13 mouse cellular contexts compared by ENCODE assay signal in genomic region chr4:86717176-86717575, GRCm38 (mm10). TPM values are rescaled to one million over a fixed set of nuclear protein-coding genes. Genes with fewer than 3 reads are reported as not detected.
DNase-seq lines count a peak whose midpoint lies in the region; ATAC-seq and TF ChIP-seq lines count a peak whose summit lies in the region.
"Had no signal": no experiment of that assay in that cellular context is flagged by ENCODE, and none has a peak within 500 bp of the region (broad histone marks: within the 10 kb centered on the region; RNA-seq: fewer than 3 reads in every experiment).

No protein-coding gene starts in this region.

- H3K27me3 ChIP-seq in heart, embryonic 16.5 days (ENCODE audit: control insufficient read depth, insufficient read depth, low read length), result no peaks in the 10 kb centered on the region
- no peaks in the 10 kb centered on the region for H3K27me3 ChIP-seq in heart, adult 2 months (ENCODE audit: control insufficient read depth, insufficient read depth, low read length)
- no peaks in the 10 kb centered on the region for H3K27me3 ChIP-seq in lung, postnatal 0 days (replicated peaks; ENCODE audit: insufficient read depth, low read length)
- H3K27me3 ChIP-seq: megakaryocyte, embryonic 14.5 days; neural tube, embryonic 13.5 days had no signal

- 54% methylated on average over 1 of the region's 1 CpGs for WGBS in heart, embryonic 16.5 days
- 46% methylated on average over 1 of the region's 1 CpGs for WGBS in heart, adult 2 months
- 60% methylated on average over 1 of the region's 1 CpGs for WGBS in lung, postnatal 0 days
- 64% methylated on average over 1 of the region's 1 CpGs for WGBS in lung, adult 2 months

- no peak overlapping the region for H3K4me2 ChIP-seq in heart, embryonic 16.5 days (ENCODE audit: low read depth, low read length)
- no peak overlapping the region for H3K4me2 ChIP-seq in lung, postnatal 0 days (replicated peaks; ENCODE audit: low read depth, low read length)
- H3K4me2 ChIP-seq: neural tube, embryonic 13.5 days had no signal

- TF ChIP-seq EP300 in heart, adult 2 months (IDR thresholded peaks at IDR 0.05; ENCODE audit: insufficient read depth, low read depth, low read length), result no peak
- TF ChIP-seq EP300 in lung, postnatal 0 days (IDR thresholded peaks at IDR 0.05), result no peak

- H3K4me1 ChIP-seq in heart, embryonic 16.5 days (ENCODE audit: control insufficient read depth, insufficient read depth, low read length), result peaks cover 10% of the 10 kb centered on the region
- peaks cover 3% of the 10 kb centered on the region; the same call in 1 of the 2 replicates for H3K4me1 ChIP-seq in heart, adult 2 months (ENCODE audit: control insufficient read depth, insufficient read depth, low read length)
- 0 out of 2 replicates have a peak, but pooled peaks cover 2% of the 10 kb centered on the region for H3K4me1 ChIP-seq in lung, postnatal 0 days (ENCODE audit: insufficient read depth, low read depth, low read length)
- H3K4me1 ChIP-seq in lung, adult 2 months (ENCODE audit: control insufficient read depth, insufficient read depth, low read length), result no peaks in the 10 kb centered on the region; the same call in 1 of the 2 replicates
- H3K4me1 ChIP-seq: neural tube, embryonic 13.5 days had no signal

- no peak overlapping the region for H3K9ac ChIP-seq in heart, embryonic 16.5 days (ENCODE audit: low read length)
- H3K9ac ChIP-seq in heart, adult 2 months (ENCODE audit: low read depth, low read length), result no peak overlapping the region
- no peak overlapping the region for H3K9ac ChIP-seq in lung, postnatal 0 days (replicated peaks; ENCODE audit: low read depth)
- H3K9ac ChIP-seq: neural tube, embryonic 13.5 days had no signal

- H3K36me3 ChIP-seq in heart, embryonic 16.5 days (ENCODE audit: control insufficient read depth, insufficient read depth), result no peaks in the 10 kb centered on the region
- peaks cover 3% of the 10 kb centered on the region for H3K36me3 ChIP-seq in heart, adult 2 months (ENCODE audit: control insufficient read depth, insufficient read depth, low read length)
- H3K36me3 ChIP-seq in lung, postnatal 0 days (ENCODE audit: insufficient read depth, low read length), result no peaks in the 10 kb centered on the region
- H3K36me3 ChIP-seq: neural tube, embryonic 13.5 days had no signal

- H3K79me2 ChIP-seq in heart, adult 2 months (replicated peaks; ENCODE audit: control insufficient read depth, insufficient read depth, low read length), result no peaks in the 10 kb centered on the region

- no peak for TF ChIP-seq CTCF in heart, adult 2 months (IDR thresholded peaks at IDR 0.05)
- TF ChIP-seq CTCF in lung, postnatal 0 days (IDR thresholded peaks at IDR 0.05), result no peak
- no peak for TF ChIP-seq CTCF in lung, adult 2 months (IDR thresholded peaks at IDR 0.05; ENCODE audit: insufficient read depth, low read length)

- no peak overlapping the region for H3K27ac ChIP-seq in heart, embryonic 16.5 days (ENCODE audit: low read length)
- H3K27ac ChIP-seq in heart, adult 2 months, result no peak overlapping the region
- no peak overlapping the region for H3K27ac ChIP-seq in lung, postnatal 0 days (ENCODE audit: low read length)
- H3K27ac ChIP-seq: neural tube, embryonic 13.5 days had no signal

- H3K9me3 ChIP-seq in heart, embryonic 16.5 days (replicated peaks; ENCODE audit: control insufficient read depth, low read length), result no peaks in the 10 kb centered on the region
- no peaks in the 10 kb centered on the region for H3K9me3 ChIP-seq in lung, postnatal 0 days (ENCODE audit: low read length)
- H3K9me3 ChIP-seq: neural tube, embryonic 13.5 days had no signal

- DNase-seq in heart, adult 2 months, result no peak
- peak; percentile 80 for DNase-seq in lung, postnatal 0 days (ENCODE audit: low spot score)
- DNase-seq in lung, adult 2 months, result no peak
- DNase-seq in NIH3T3 (ENCODE audit: low read depth), result peak; percentile 90
- no peak for DNase-seq in urinary bladder, adult 18-20 months (ENCODE audit: low spot score in 2 of 2)
- no peak for DNase-seq in thymus, adult 18-20 months
- DNase-seq: cerebellum, postnatal 10 days; kidney, postnatal 4 days; thymus, postnatal 14 days had no signal

- no peak for TF ChIP-seq POLR2A in heart, adult 2 months (IDR thresholded peaks at IDR 0.05; ENCODE audit: insufficient read depth, low read depth, low read length)
- no peak for TF ChIP-seq POLR2A in lung, adult 2 months (IDR thresholded peaks at IDR 0.05; ENCODE audit: borderline replicate concordance, extremely low read depth, low read depth, low read length)

- no peak overlapping the region for H3K4me3 ChIP-seq in heart, embryonic 16.5 days (ENCODE audit: low read length)
- H3K4me3 ChIP-seq in heart, adult 2 months, result no peak overlapping the region
- H3K4me3 ChIP-seq in lung, postnatal 0 days (ENCODE audit: low read depth, low read length), result no peak overlapping the region
- H3K4me3 ChIP-seq in lung, adult 2 months (replicated peaks; ENCODE audit: extremely low read depth, low read depth, low read length), result no peak overlapping the region
- H3K4me3 ChIP-seq: megakaryocyte, embryonic 14.5 days; neural tube, embryonic 13.5 days had no signal

- ATAC-seq in heart, embryonic 16.5 days (replicated peaks; ENCODE audit: extremely low read depth, insufficient read depth, low FRiP score), result peak; percentile 65
- ATAC-seq in lung, postnatal 0 days, result peak; percentile 48
- 0 out of 2 replicates have a peak, but pooled peaks have one; percentile 13 for ATAC-seq in granulocyte monocyte progenitor cell, adult 5-6 weeks (replicated peaks; ENCODE audit: poor library complexity, severe bottlenecking)

- intact Hi-C loops in heart, adult 2 months (cut with DNase I), result no loop called here

RNA-seq across cellular contexts. Expression of gene Dennd4c, which starts 31.2 kb away (rescaled TPM):
- 4.6 and 5.6 TPM in 2 replicates for polyA plus RNA-seq in heart, embryonic 16.5 days (2015; fragmentation: Nextera tagmentation; extraction: Ambion mirVana)
- total RNA-seq in heart, adult 2 months (2021), result 10 to 100 TPM; 36.0 to 36.3 TPM
- polyA plus RNA-seq in heart, adult 2 months (2012; rRNA removed), result 7.1 and 12.4 TPM in 2 replicates
- 3.6 and 5.3 TPM in 2 replicates for polyA plus RNA-seq in lung, postnatal 0 days (2015; fragmentation: Nextera tagmentation; extraction: Ambion mirVana)
- 5.9 and 7.3 TPM in 2 replicates for polyA plus RNA-seq in lung, adult 2 months (2012; rRNA removed)
- 14.0 and 34.5 TPM in 2 replicates for total RNA-seq in granulocyte monocyte progenitor cell, adult 5-6 weeks (2014; fragmentation: Nextera tagmentation)
- total RNA-seq in granulocyte monocyte progenitor cell, adult 5-6 weeks (2017), result 20.4 and 20.7 TPM in 2 replicates

RNA-seq across cellular contexts. Expression of gene Plin2, which starts 47.3 kb away (rescaled TPM):
- 76.3 and 79.3 TPM in 2 replicates for polyA plus RNA-seq in heart, embryonic 16.5 days (2015; fragmentation: Nextera tagmentation; extraction: Ambion mirVana)
- 100 to 1,000 TPM; 115 to 120 TPM for total RNA-seq in heart, adult 2 months (2021)
- 89.4 and 117 TPM in 2 replicates for polyA plus RNA-seq in heart, adult 2 months (2012; rRNA removed)
- 220 and 252 TPM in 2 replicates for polyA plus RNA-seq in lung, postnatal 0 days (2015; fragmentation: Nextera tagmentation; extraction: Ambion mirVana)
- polyA plus RNA-seq in lung, adult 2 months (2012; rRNA removed), result 165 and 207 TPM in 2 replicates
- 51.6 and 63.3 TPM in 2 replicates for total RNA-seq in granulocyte monocyte progenitor cell, adult 5-6 weeks (2014; fragmentation: Nextera tagmentation)
- 73.6 and 73.7 TPM in 2 replicates for total RNA-seq in granulocyte monocyte progenitor cell, adult 5-6 weeks (2017)

Comparison
In these comparisons a context has a peak if more than half of its experiments do, and no peak if none do; other contexts are left out.
1. DNase-seq: peak in lung, postnatal 0 days (single experiment) and NIH3T3 (single experiment); none in heart, adult 2 months (0 of 2), lung, adult 2 months (single experiment), urinary bladder, adult 18-20 months (0 of 2) and thymus, adult 18-20 months (0 of 2).
2. ATAC-seq: peak in every context shown above with its lines; median percentile 65 in heart, embryonic 16.5 days; 48 in lung, postnatal 0 days; 13 in granulocyte monocyte progenitor cell, adult 5-6 weeks.